In the genomic region with DNA sequence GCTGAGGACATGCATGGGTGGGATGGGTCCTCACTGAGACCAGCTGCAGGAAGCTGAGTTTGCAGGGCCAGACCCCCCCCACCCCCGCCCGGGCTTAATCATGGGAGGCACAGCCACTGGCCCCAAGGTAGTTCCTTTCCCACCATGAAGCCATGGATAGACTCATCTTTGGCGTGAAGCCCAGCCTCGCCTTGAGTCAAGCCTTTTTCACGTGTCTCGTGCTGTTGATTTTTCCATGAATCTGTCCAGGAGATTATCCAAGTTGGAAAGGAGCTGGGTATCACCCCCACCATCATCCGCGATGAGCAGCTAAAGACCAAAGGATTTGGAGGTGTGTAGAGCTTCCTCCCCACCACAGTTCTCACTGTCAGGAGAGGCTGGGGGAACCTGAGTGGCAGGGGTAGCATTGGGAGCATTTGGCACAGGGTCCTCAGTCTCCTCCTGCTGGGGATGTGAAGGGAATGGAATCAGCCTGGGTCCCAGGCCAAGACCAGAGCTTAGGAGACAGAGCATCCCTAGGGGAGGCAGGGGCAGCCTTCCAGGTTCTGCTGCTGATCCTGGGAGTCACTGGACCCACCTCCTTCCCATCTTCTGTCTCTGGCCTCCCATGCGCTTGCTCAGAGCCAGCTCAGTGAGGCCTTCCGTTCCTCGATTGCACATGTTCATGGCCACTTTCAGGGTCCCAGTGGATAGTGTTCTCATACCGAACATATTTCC, we compare ENCODE assay signal across 18 mouse cellular contexts. TPM values are rescaled to one million over a fixed set of nuclear protein-coding genes. Genes with fewer than 3 reads are reported as not detected.
A peak's percentile ranks its signal among the peaks of the same experiment; 100 is the strongest.
DNase-seq lines count a peak whose midpoint lies in the region; ATAC-seq lines count a peak whose summit lies in the region.
"Had no signal": no experiment of that assay in that cellular context is flagged by ENCODE, and none has a peak within 500 bp of the region (broad histone marks: within the 10 kb centered on the region; RNA-seq: fewer than 3 reads in every experiment).

No protein-coding gene starts in this region.

- intact Hi-C loops in heart, postnatal 25 days (cut with DNase I) = loop anchor here (5.0 kb wide), 1 partner anchor 527 kb away; no protein-coding TSS in a partner anchor
- intact Hi-C loops in gastrocnemius, postnatal 36 days (cut with DNase I) = loop anchor here (5.0 kb wide), 1 partner anchor 527 kb away; no protein-coding TSS in a partner anchor

- H3K36me3 ChIP-seq in forebrain, embryonic 15.5 days = no peaks in the 10 kb centered on the region

- peak; percentile 96 for DNase-seq in heart, adult 11 months
- no peak for DNase-seq in heart, postnatal 25 days (ENCODE audit: low spot score)
- peak; percentile 13 for DNase-seq in 3T3-L1 (ENCODE audit: low read depth, low spot score)
- DNase-seq in adrenal gland, postnatal 25 days = peak; percentile 39
- DNase-seq in gastrocnemius, postnatal 36 days = peak; percentile 63 to 64
- no peak for DNase-seq in yolk sac, embryonic 10.5 days (ENCODE audit: low spot score)
- no peak for DNase-seq in ovary, postnatal 14 days (ENCODE audit: low spot score)
- DNase-seq: cerebellum, postnatal 25 days; kidney, adult 9 months; kidney, postnatal 4 days; layer of hippocampus, postnatal 36 days; left cerebral cortex, postnatal 4 days; liver, embryonic 13.5 days had no signal

- no peak overlapping the region for H3K4me2 ChIP-seq in forebrain, embryonic 15.5 days (replicated peaks)
- H3K4me2 ChIP-seq: heart, embryonic 15.5 days; liver, embryonic 13.5 days; neural tube, embryonic 12.5 days had no signal

- no peaks in the 10 kb centered on the region for H3K9me3 ChIP-seq in forebrain, embryonic 15.5 days
- H3K9me3 ChIP-seq: heart, embryonic 15.5 days; liver, embryonic 13.5 days; megakaryocyte, embryonic 14.5 days; neural tube, embryonic 12.5 days had no signal

- H3K4me1 ChIP-seq in forebrain, embryonic 15.5 days = peaks cover 9% of the 10 kb centered on the region

- ATAC-seq in forebrain, embryonic 15.5 days (replicated peaks) = no peak
- ATAC-seq: lung, postnatal 0 days had no signal

- 86% methylated on average over 12 of the region's 12 CpGs for WGBS in forebrain, embryonic 15.5 days

- H3K9ac ChIP-seq in forebrain, embryonic 15.5 days (replicated peaks) = no peak overlapping the region
- H3K9ac ChIP-seq: heart, embryonic 15.5 days; liver, embryonic 13.5 days; neural tube, embryonic 12.5 days had no signal

- H3K4me3 ChIP-seq in forebrain, embryonic 15.5 days = no peak overlapping the region
- H3K4me3 ChIP-seq: heart, embryonic 15.5 days; liver, embryonic 13.5 days; megakaryocyte, embryonic 14.5 days; neural tube, embryonic 12.5 days had no signal

- H3K27ac ChIP-seq in forebrain, embryonic 15.5 days (replicated peaks) = no peak overlapping the region
- H3K27ac ChIP-seq: heart, embryonic 15.5 days; liver, embryonic 13.5 days; neural tube, embryonic 12.5 days had no signal

- no peaks in the 10 kb centered on the region for H3K27me3 ChIP-seq in forebrain, embryonic 15.5 days
- H3K27me3 ChIP-seq: heart, embryonic 15.5 days; liver, embryonic 13.5 days; megakaryocyte, embryonic 14.5 days; neural tube, embryonic 12.5 days had no signal

RNA-seq across cellular contexts. Expression of a gene that starts 4.2 kb away (rescaled TPM):
- 10 to 100 TPM; 58.0 to 62.0 TPM for total RNA-seq in heart, postnatal 25 days (2021)
- 65.3 and 71.0 TPM in 2 replicates for total RNA-seq in adrenal gland, postnatal 25 days (2021)
- total RNA-seq in gastrocnemius, postnatal 36 days (2021) = 10 to 100 TPM; 59.7 to 70.6 TPM
- polyA plus RNA-seq in forebrain, embryonic 15.5 days (2015; fragmentation: Nextera tagmentation; extraction: Ambion mirVana) = 20.9 and 21.3 TPM in 2 replicates

RNA-seq across cellular contexts. Expression of a gene that starts 38.2 kb away (rescaled TPM):
- 10 to 100 TPM; 21.6 to 22.3 TPM for total RNA-seq in heart, postnatal 25 days (2021)
- total RNA-seq in adrenal gland, postnatal 25 days (2021) = 41.6 and 63.8 TPM in 2 replicates
- 10 to 100 TPM; 17.5 to 17.8 TPM for total RNA-seq in gastrocnemius, postnatal 36 days (2021)
- polyA plus RNA-seq in forebrain, embryonic 15.5 days (2015; fragmentation: Nextera tagmentation; extraction: Ambion mirVana) = 17.1 and 17.4 TPM in 2 replicates

Comparison
In these comparisons a context has a peak if more than half of its experiments do, and no peak if none do; other contexts are left out.
1. DNase-seq: peak in heart, adult 11 months (single experiment), 3T3-L1 (single experiment), adrenal gland, postnatal 25 days (single experiment) and gastrocnemius, postnatal 36 days (2 of 2); none in heart, postnatal 25 days (single experiment), yolk sac, embryonic 10.5 days (single experiment) and ovary, postnatal 14 days (single experiment).